Mouse (Mus musculus): ENCODE measurements around the gene Ssh2.

GRCm38 (mm10) chr11:77492311-77492871 lies 276.3 kb downstream of the Ssh2 start:
- TF ChIP-seq GATA1 (IDR thresholded peaks at IDR 0.05; ENCODE audit: low read length) (no peak), TAL1 (IDR thresholded peaks at IDR 0.05; ENCODE audit: low read length) (no peak)
